Mouse (Mus musculus): ENCODE data around the gene Cort.
A peak's percentile ranks its signal among the peaks of the same experiment; 100 is the strongest.
"Not testable (repeated sequence)": the region's sequence is repeated elsewhere in the genome, so short reads cannot be mapped to it uniquely, and the experiment has no call there.

Cort gene

DNA sequence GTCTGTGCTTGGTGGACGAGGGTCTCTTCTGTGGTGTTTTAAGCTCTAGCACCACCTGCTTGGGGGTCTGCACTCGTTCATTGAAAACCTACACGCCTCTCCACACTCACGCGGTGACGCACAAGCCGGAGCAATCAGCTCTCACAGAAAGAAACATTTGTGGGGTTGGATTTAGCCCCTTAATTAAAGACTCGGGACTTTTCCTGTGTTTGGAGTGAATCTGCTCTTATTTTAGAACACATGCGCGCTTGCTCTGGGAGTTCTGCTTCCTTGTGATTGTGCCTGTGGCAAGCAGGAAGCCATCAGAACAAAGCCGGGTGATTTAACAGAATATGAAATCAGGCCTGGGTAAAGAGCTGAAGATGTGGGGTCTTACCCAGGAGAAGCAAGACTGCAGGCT, at the start of gene Cort:
TSS of gene Cort (minus strand) at position 101 of the 400 bp plus-strand sequence.
- DNase-seq, result no peak

DNA sequence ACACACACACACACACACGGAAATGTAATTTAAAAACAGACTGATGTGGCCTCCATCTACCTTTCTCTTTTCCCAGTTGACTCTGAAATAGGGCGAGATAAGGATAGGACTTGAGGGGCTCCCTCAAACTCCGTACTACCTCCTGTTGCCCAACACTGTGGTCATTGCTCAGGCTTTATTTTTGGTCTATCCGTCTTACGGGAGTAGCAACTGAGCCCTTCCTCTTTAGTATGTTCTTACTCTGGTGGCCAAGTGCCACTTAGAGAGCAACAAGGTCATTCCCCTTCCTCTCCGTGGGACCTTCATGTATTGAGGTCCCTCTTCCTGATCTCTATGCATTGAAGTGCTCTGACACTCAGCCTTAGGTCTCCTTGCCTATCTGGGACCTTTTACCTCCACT, 47.1 kb upstream of the Cort start:
- DNase-seq, result no peak

DNA sequence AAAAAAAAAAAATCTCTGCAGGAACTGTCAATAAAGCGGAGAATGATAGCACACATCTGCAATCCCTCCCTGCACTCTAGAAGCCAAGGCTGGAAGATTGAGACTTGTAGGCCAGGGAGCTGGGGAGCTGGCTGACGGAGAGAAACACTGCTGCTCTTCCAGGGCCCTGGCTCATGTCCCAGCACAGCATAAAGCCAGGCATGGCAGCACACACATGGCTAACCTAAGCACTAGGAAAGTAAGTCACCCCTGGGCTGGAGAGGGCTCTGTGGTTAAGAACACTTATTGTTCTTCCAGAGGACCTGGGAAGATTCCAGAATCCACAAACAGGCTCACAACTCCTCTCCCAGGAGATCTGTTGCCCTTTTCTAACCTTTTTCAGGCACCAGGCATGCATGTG, 46.1 kb upstream of the Cort start:
- DNase-seq, result no peak

DNA sequence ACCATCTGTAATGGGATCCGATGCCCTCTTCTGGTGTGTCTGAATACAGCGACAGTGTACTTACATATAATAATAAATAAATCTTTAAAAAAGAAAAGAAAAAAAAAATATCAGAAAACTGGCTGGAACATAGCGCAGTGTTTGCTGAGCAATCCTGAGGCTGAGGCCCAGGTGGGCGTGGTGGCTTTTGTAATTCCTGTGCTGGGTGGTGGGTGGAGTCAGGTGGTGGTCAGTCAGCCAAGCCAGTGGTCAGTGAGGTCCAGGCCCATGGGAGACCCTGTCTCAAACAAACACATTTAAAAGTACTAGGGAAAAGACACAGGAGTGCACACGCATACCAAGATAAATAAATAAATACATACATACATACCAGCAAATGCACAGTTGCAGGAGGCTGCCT, 45.5 kb upstream of the Cort start:
- DNase-seq, result no peak

DNA sequence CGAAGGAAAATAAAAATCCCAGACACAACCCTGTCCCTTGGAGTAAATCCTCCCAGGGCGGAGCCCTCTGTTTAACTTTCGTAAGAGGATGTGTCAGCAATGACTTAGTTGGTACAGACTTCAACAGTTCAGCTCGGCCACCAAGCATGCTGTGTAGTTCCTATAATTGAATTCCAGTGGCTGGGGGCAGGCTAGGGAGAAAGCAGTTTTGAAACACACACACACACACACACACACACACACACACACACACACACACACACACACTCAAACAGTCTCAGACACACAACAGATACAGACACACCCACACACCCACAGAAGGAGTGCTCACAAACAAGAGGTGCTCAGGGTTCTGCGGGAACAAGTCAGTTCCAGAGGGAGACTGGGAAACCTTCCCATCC, 45.0 kb upstream of the Cort start:
- DNase-seq, result no peak

DNA sequence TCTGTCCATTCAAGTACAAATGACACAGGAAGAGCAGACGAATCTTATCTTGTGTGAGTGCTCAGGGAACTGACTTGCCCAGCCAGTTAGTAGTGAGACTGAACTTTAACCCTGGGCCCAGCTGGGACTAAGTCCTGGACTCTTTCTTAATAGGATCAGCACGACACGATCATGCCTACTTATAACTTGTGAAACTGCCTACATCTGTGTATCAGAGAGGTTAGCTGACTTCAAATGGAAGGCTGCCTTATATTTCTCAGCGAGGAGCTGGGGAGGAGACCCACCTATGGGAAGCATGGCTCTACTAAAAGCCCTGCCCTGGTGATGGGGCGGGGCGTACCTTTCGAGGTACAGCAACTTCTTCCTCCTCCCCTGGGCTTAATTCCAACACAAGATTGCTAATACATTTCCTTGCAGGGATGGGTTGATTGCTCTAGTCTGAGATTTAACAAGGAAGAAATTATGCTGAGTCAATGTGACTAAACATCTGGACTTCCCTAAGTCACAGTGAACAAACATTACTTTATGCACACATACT, 43.9 kb upstream of the Cort start:
- DNase-seq, result no peak

DNA sequence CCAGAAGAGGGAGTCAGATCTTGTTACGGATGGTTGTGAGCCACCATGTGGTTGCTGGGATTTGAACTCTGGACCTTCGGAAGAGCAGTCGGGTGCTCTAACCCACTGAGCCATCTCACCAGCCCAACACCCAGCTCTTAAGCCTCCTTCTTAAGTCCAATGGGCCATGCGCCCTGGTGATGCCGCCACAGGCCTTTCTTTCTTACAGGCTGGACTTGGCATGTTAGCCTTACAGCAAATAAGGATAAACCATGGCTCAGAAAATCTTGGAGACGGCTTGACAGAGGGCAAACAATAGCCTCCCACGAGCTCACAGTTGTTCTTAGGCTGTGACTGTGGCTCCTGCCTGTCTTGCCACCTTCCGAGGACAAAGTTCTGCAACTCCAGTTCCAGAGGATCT, 43.4 kb upstream of the Cort start:
- not testable (repeated sequence) for DNase-seq

DNA sequence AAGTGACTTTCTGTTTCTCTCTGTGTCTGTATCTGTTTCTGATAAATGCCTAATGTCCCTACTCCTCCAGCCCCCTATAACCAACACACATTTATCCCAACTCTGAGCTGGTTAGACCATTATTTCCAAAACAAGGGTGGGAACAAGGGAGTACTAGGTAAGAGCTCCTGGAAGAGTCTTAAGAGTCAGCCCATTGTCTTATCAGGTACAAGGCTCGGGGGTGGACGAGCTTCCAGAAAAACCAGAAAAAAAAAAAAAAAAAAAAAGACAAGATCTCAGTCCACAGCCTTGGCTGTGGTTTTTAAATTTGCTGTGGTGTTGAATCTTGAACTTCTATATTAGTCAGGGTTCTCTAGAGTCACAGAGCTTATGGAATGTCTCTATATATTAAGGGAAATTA, 41.5 kb upstream of the Cort start:
- DNase-seq, result no peak

DNA sequence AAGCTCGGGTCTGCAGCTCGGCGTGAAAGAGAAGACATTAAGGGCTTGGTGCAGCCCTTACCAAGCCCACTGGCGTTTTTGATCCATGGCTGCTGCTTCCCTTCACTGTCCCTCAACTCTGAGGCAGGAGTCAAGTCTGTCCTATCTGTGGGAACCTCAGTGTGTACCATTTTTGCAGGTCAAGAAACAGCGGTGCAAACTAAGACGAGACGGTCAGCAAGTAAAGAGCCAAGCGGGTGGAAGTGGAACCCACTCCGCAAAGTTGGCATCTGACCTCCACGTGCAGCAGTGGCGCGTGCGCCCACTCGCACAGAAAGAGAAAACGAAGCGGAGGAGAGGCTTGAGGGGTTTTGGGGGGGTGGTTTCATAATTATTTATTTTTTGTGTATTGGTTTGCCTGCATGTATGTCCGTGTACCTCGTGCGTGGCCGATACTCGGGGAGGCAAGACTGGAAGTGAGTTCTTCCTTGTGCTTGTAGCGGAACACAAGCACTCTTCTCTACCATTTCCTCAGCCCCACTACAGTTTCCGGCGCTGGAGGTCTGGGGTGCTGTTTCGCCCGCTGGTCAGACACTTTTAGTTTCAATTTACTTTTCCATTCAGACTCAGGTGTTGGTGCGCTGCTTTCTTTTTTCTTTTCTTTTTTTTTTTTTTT, 40.5 kb upstream of the Cort start:
- DNase-seq, result peak; percentile 62 to 64

DNA sequence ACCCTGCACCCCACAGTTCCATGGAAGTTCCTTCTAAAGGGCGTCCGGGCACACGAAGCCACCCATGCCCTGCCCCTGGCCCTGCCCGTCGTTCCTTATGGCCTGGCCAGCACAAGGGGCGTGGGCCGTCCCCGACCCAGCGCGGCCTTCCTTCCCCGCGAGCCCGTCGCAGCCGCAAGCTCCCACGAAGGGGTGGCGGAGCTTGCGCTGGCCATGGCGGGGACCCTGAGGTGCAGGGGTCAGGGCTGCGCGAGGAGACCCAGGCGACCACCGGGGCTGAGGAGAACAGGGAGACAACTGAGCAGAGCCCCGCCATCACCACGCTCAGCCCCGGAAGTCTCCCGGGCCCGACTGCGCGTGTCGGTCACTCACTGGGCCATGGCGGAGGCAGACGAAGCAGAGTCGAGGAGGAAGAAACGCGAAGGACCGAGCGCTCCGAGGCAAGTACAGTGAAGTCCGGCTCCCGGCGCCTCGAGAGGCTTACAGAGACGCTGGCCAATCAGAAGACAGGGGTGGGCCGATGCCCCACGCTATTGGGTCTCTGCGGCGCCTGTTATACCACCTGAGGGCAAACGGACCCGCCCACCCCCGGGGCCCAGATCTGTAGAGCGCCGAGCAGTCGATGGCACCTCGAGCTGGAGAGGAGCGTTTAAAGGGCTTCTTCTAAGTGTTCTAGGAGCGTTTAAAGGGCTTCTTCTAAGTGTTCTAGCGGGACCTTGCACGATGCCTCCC, 39.8 kb upstream of the Cort start, which contains the start of gene Pgd:
TSS of gene Pgd (minus strand) at position 557 of the 732 bp plus-strand sequence.
- peak; percentile 91 to 95 for DNase-seq

DNA sequence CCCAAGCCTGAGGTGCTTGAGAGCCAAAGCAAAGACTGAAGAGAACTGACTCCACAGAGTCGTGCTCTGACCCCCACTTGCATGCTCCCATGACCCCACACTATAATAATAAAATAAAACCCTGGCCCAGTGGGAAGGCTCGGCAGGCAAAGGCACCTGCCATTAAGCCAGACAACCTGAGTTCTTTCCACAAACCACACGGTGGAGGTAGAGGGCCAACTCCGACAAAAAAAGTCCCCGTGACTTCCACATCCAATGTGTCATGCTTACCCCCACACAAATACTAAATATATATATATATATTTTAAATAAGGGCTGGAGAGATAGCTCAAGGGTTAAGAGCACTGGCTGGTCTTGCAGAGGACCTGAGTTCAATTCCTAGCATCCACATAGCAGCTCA, 37.6 kb upstream of the Cort start:
- DNase-seq, result no peak

DNA sequence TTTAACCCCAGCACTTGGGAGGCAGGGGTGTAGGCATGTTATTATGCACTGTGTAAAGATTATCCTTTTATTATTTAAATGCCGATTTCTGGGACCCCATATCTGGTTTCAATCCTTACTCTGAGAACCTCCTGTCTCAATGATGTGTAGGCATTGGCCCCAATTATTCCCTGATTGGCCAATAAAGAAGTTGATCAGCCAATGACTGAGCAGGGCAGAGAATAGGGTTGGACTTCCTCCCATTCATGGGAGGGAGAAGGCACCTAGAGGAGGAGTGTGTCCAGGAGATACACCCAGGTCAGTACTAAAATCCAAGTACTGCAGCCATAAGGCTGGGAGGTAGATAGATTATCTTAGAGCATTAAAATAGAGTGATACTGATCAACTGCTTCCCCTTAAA, 36.6 kb upstream of the Cort start:
- no peak for DNase-seq

DNA sequence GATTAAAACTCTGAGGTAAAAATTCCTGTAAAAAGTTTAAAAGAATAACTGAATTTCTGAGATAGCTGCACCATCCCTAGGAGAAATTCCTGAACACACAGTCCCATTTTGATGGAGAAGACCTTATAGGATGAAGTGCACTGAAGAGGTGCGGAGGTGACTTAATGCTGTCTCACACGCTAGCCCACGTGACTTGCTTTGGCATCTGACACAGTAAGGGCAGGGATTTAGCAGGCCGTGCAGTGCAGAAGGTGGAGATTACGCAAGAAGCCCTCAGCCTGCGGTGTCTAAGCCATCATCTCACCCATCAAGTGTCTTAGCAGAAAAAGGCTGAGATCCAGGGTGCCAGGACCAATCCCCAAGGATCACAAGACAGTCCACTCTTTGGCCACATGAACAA, 34.6 kb upstream of the Cort start:
- no peak for DNase-seq

DNA sequence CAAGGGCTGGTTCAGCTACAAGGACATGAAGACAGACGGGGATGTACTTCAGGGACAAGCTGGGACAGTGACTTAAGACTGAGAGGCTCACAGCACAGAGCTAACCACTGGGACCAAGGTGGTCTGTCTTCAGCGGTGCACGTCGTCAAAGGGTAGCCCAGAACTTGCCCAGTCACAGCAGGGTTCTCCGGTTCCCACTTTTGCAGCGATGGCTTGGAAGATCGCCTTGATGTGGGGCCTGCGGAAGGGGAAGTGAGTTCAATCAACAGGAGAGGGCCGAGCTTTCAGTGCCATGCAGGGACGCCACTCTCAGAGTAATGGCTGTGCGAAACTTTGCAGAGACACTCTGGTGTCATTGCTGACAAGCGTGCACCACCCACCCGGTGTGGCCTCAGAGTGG, 33.3 kb upstream of the Cort start:
- DNase-seq, result no peak

DNA sequence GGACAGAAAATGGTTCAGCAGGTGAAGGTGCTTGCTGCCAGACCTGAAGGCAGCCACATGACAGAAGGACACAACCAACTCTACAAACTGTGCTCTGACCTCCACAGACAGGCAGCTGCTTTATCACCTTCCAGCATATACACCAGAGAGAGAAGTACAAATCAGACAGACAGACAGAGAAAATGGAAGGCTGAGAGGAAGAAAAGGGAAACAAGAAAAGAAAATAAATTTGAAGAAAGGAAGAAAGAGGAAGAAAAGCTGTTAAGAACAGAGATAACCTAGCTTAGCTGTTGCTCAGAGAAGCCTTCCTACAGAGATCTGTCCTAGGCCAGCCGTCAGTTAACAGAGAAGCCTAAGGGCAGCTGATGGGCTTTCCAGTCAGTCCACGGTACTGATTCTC, 32.6 kb upstream of the Cort start:
- no peak for DNase-seq

DNA sequence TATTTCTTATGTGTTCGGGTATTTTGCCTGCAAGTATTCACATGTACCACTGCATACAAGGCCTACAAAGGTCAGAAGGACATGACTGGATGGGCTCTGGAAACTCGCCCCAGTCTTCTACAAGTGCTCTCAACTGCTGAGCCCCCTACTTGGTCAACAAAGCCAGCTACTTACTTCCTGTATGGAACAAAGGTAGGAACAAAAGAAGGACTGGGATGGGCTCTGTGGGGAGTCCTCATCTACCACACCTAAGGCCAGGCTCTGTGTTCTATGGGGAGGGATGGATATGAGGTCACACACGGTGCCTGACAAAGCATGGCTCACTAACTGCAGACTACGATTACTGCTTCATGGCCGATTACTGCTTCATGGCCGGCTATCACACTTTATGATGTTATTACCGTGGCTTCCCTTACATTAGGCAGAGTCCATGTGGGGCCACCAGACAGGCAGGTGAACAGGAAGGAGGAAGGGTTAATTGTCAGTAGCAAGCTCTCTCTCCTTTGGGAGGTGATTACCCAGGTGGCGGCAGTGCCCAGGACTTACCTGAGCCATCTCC, 30.9 kb upstream of the Cort start:
- DNase-seq, result no peak

DNA sequence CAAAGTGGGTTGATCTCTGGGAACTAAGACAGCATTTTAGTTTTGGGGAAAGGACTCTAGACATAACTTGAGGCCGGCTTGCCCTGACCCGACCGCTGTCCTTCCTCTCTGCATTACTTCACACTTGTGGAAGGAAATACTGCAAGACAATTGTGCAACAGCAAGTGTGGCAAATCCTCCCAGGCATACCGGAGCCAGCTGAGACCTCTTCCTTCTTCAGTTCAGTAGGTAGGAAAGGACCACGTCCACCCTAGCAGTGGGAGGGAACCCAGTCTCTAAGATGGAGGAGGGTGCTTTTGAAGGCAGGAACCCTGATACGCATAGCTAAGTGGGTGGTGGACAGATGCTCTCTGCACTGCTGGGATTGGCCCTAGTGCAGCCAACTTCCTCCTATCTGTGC, 29.1 kb upstream of the Cort start:
- no peak for DNase-seq

DNA sequence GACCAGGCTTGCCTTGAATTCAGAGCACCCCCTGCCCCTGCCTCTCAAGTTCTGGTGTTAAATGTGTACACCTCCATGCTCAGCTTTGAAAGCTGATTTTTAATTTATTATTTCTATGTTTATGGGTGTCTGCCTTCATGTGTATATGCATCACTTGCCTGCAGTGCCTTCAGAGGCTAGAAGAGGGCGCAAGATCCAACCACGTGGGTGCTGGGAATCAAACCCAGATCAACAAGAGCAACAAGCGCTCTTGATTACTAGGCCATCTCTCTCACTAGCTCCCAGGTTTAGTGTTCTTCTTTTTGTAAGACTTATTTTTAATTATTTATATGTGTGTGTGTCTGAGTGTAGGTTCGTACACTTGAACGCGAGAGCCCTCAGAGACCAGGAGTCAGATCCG, 28.3 kb upstream of the Cort start:
- DNase-seq, result no peak

DNA sequence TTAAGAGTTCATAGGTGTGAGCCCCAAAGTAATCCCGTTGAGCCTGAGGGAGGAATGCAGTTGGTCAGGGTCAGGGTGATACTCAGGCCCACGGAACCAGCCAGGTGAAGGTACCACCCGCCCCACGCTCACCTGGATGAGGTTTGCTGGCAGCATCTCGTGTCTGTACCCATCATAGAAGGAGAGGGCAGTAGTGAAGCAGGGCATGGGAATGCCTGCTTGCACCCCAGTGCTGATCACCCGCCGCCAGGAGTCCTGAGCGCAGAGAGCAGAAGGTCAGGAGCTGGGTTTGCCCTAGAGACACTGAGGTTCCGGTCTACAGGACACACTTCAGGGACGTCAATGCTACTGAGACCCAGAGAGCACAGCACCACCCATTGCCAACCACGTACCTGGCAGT, 24.2 kb upstream of the Cort start:
- no peak for DNase-seq

DNA sequence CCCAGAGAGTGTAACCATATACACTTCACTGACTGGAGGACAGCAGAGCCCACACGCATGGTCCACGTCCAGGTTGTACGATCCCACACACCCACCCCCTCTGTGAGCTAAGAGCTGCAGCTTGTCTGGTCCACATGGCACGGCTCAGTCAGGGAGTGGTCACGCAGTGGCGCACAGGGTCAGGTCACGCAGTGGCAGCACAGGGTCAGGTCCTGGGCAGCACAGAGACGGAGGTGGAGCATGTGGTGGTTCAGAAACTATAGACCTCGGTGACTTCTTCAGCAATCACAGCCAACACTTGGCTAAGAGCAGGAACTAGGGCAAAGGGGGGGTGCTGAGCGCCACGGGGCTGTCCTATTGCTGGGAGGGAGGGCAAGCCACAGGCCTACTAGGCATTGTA, 23.7 kb upstream of the Cort start:
- DNase-seq, result no peak

DNA sequence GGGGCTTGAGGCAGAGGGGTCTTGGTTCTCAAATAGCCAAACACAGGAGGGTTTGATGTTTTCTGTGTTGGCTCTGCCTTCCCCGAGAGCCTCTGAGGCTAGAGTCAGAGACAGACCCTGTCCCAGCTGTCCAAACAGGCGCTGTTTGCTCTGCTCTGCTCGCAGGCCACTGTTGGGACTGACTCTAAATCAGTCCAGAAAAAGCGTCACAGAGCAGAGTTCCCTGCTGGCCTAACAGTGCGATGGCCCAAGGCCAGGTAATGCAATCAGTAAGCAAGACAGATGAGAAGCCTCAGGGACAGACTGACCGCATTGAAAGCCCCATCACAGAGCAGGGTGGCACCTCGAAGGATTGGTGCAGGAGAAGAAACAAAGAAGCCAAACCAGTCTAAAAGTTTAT, 23.0 kb upstream of the Cort start:
- no peak for DNase-seq

DNA sequence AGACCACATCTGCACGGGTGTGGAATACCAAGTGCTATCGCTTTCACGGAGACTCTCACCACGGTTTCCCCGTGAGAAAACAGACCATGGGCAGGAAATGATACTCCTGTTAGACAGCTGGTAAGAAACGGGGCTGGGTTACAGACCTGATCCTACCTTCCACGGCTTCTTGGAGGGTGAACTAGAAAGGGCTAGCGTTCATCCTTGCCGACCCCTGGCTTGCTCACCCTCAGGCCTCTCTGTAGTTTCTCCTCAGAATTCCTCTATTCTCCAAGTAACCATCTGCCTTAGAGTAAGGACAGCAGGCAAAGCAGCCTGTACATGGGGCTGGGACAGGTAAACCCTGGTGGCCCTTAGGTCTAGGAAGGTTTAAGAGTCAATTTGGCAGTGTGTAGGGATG, 22.6 kb upstream of the Cort start:
- DNase-seq, result no peak

DNA sequence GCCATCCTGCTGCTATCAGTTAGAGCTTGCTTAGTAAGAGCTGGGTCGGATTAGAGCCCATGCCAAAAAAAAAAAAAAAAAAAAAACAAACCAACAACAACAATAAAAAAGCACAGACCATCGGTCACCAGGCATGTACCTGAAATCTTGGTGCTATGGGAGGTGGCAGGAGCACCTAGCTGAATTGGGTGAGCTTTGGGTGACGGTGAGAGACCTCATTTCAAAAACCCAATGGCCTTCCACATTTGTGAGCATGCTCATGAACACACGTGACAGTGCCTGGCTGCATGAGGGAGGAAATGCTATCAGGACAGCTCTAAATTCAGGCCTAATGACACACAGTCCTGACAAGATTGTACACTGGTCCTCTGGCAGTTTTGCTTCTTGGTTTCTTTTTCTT, 21.5 kb upstream of the Cort start:
- DNase-seq, result no peak

DNA sequence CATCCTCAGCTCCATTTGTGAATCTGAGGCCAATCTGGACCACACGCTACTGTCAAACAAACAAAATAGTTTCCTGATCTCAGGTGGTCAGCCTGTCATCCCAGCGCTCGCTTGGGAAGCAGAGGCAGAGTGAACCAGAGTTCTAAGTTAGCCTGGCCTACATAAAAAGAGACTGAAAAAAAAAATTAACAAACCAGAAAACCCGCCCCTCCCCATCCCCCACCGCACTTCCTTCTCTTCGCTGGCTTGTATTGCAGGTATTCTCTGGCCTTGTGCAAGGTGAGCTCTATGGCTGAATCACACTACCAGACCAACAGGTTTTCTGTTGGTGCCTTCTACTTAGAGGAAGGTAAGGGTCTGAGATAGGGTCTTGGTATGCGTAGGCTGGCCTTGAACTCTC, 21.0 kb upstream of the Cort start:
- DNase-seq, result no peak
